Mouse (Mus musculus): ENCODE measurements at regions not wholly inside any gene's neighbourhood (a gene's known extent, or its start where the extent isn't known, plus 50 kb on each side); places are given as distances from the start of the nearest gene placed in this dataset.

DNA sequence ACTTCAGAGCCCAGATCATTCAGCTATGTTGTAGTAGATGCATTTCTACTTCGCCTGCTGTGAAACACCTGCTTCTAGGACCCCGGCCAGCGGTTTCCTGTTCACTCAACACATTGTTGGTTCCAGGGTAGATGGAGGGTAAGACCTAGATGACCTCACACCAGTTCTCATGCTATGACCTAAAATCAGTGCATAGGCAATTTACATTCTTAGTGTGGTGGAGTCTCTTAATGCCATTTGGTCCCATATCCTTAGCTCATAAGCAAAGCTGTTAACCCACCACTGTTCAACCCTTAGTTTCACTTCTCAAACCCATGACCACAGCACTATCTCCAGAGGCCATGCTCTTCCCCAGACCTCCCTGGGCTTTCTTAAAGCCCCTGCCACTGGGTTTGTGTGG, 81.1 kb downstream of the Il12a start:
- TF ChIP-seq POLR2A (IDR thresholded peaks at IDR 0.05; ENCODE audit: insufficient read depth, low read depth, low read length): no peak
- TF ChIP-seq CTCF (IDR thresholded peaks at IDR 0.05): no peak
